Mouse (Mus musculus) adrenal gland, postnatal 14 days (tissue): ENCODE results near the gene 9130213A22Rik. TPM values are rescaled to one million over a fixed set of nuclear protein-coding genes. Genes with fewer than 3 reads are reported as not detected.

Source experiments
- DNase-seq: peaks from one replicate; pipeline ENCODE4 v3.0.0; 2021; ENCODE audit warnings: mixed read lengths
- total RNA-seq: library from RNA; stranded (reverse); gene quantifications from 2 replicates; pipeline ENCODE4 v1.2.3, GENCODE M21; 2021

Gene 9130213A22Rik
- total RNA-seq, 1 experiment from 2014 or later: 0.41 TPM

DNA sequence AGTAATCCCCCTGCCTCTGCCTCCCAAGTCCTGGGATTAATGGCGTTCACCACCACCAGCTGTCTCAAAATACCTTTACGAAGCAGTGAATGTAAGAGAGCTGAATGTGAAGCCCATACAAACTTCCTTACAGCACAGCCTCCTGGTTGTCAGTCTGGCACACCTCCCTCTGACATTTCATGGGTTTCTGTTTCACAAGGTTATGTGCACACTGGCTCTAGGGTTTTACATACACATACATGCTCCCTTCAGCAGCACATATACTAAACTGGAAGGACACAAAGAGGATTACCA is 47.7 kb downstream of the 9130213A22Rik start:
- DNase-seq: no peak

DNA sequence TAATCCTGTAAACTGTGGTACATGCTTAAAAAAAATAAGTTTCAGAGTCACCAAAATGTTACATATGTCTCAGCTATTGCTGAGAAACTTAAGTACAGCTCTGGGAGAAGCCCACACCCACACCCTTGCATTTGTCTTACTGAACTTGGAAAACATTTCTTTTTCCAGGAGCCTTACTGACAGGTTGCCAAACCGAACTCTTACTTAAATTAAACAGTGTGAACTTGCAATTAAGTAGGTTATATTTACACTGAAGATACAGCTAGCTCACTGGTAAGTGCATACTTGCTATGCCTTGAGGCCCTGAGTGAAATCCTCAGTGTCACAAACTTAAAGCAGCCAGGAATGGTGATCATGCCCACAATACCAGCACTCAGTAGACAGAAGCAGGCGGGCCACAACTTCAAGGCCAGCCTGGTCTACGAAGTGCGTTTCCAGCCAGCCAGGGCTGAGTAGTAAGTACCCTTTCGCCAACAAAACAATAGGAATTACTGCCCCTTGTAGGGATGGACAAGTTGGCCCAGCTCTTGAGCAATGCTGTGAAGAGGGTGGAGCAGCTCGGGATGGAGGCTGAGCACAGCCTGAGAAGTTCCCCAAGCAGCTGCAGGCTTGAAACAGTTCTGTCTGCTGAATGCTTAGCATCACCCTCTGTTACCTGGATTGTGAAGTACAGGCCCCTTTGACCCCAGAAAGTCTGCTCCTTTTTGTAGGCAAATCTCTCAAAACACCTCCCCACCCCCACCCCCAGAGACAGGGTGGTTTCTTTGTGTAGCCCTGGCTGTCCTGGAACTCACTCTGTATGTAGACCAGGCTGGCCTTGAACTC is 48.2 kb downstream of the 9130213A22Rik start:
- DNase-seq: peak; percentile 24

DNA sequence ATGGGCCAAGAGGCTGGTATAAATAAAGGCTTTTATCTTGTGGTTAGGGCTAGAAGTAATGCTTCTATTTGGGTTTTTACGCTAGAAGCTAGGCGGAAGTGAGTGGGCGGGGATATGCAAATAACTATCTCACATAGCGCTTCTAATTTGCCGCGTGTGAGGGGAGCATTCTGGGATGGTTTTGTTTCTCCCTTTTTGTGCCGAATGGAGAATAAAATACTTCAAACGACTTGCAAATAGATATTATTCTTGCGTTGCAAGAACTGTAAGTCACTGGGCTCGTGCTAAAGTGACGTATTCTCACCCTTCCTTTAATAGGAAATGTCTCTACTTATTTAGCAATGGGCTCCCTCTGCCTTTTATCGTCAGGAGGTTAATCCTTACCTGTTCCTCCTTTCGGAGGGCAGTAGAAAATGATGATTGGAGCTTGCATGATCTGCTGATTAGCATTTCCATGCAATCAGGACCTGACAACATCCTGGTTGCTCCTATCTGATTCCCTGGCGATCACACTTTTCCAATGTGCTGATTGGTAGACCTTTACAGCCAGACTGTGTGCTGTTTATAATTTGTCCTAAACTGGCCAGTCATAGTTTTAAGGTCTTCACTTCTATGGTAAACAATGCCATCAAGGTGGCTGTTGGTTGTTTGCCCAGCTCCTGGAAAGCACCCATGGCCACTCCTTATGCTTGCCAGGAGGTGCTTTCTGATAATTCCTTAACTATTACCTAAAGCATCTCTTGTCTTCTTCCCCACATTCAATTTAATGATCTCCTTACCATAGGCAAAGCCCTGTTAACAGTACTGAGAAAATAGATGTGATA is 49.1 kb downstream of the 9130213A22Rik start:
- peak; percentile 87 for DNase-seq

DNA sequence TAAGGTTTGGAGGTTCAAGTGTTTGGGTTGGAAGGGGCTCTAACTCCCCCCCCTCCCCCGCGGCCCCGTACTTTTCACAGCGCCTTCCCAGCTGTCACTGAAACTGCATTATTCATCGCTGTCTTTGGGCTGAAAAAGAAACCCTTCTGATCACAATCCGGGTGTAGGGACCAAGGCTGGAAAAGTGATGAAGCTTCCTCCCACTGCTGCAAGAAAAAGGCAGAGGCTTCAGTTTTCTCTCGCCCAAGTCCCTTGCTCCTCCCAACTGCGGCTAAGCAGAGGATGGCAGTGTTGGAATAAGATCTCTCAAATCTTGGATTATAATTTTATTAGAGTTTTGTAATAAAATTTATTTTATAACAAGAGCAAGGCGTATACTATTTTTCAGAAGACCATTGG is 49.7 kb downstream of the 9130213A22Rik start:
- DNase-seq: peak; percentile 6

DNA sequence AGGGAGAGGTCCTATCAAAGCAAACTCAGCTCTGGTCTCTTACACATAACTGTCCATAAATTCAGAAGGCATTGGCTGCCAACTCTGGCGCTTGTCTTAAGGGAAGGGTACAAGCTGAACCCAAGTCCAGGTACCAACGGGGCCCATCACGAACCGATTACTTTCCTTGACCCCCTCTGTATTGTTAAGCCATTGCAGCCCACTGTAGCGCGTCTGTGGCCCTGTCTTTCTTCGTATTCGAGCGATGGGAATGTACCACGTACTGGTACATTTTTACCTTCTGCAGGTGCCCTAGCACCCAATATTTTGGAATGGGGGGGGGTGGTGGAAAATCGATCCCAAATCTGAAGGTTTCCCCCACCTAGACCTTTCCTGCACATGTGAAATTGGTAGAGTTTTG is 50.2 kb downstream of the 9130213A22Rik start:
- peak; percentile 3 for DNase-seq

DNA sequence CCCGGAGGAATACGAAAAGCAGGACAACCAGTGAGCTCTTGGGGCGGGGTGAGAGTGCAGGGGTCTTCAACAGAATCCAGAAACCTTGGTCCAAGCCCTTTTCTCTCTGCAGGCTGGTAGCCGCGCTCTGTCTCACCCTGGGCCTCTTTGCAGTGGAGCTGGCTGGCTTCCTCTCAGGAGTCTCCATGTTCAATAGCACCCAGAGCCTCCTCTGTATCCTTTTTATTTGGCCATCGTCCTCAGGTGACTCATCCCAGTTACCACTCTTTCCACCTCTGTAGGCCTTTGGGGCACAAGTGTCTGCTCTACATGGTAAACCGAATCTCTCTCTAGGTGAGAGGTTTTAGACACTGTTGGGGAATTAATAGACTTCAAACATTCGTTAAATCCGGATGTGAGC is 51.1 kb downstream of the 9130213A22Rik start:
- DNase-seq: peak; percentile 37

DNA sequence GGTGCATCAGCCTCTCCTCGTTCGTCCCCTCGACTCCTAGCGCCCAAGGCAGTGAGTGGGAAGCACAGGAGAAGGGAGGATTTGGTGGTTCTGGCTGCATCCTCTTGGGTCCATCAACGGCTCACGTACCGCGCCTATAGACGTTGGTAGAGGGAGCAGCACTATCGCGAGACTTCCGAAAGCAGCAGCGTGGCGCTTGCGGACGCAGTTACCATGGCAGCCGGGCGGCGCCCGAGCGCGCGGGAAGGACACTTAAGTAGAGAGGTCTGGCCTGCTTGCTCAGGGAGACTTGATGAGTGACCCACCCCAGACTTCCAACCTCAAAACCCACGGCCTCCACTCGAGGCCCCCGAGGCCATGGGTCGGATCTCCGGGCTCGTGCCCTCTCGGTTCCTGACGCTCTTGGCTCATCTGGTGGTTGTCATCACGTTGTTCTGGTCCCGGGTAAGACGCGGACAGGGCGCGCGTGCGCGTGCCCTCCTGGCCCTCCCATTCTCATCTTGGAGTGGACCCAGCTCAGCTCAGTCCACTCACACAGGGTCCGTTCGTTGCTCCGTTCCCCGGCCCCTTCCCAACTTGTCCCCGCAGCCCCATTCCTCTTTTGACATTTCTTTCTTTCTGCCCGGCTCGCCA is 51.7 kb downstream of the 9130213A22Rik start, which contains the start of gene Tmem107:
Tmem107 (plus strand) TSS at position 217 of the 633 bp plus-strand sequence.
- DNase-seq: peak; percentile 94

DNA sequence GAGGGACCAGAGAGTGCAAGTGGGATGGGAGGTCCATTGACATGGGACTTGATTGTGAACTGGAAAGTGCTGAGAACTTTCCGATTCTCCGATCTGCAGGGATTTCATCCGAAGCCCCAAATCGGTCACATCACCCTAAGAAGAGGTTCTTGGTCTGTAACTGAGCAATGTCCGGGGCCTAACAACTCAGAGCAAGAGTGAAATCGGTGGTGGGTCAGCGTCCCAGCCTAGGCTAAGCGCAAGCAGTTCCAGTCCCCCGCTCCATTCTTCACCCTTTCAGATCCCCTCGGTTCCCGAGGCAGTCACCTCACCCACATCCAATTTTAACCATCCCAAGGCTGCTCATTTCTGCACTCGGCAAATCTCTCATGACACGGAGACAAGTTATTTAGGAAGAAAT is 52.3 kb downstream of the 9130213A22Rik start:
- no peak for DNase-seq

Other genes with a start within 250 kb of the 9130213A22Rik start
- gene Rnf222, start 234.0 kb downstream of the 9130213A22Rik start, total RNA-seq: 0.15 TPM in 1 of 2 replicates, not detected in the other
- gene Rpl26, start 221.0 kb downstream of the 9130213A22Rik start, total RNA-seq: 1,094 and 1,263 TPM in 2 replicates
- 0.30 and 0.45 TPM in 2 replicates for gene Odf4, start 195.5 kb downstream of the 9130213A22Rik start, total RNA-seq
- gene Arhgef15, start 165.1 kb downstream of the 9130213A22Rik start, total RNA-seq: 28.7 and 31.9 TPM in 2 replicates
- gene Slc25a35, start 154.5 kb downstream of the 9130213A22Rik start, total RNA-seq: 54.6 and 55.8 TPM in 2 replicates
- gene Rangrf, start 147.4 kb downstream of the 9130213A22Rik start, total RNA-seq: 16.3 and 24.8 TPM in 2 replicates
- 28.1 and 29.0 TPM in 2 replicates for gene Pfas, start 114.1 kb downstream of the 9130213A22Rik start, total RNA-seq
- 24.2 and 27.9 TPM in 2 replicates for gene Ctc1, start 106.7 kb downstream of the 9130213A22Rik start, total RNA-seq
- gene Aurkb, start 76.9 kb downstream of the 9130213A22Rik start, total RNA-seq: 17.1 and 18.8 TPM in 2 replicates
- gene Borcs6, start 62.9 kb downstream of the 9130213A22Rik start, total RNA-seq: 19.2 and 20.6 TPM in 2 replicates
- 12.0 and 12.3 TPM in 2 replicates for gene Tmem107, start 51.8 kb downstream of the 9130213A22Rik start, total RNA-seq
- gene Vamp2, start 34.1 kb downstream of the 9130213A22Rik start, total RNA-seq: 111 and 139 TPM in 2 replicates
- gene Per1, start 27.4 kb downstream of the 9130213A22Rik start, total RNA-seq: 116 and 118 TPM in 2 replicates
- 0.37 TPM in 1 of 2 replicates, not detected in the other for gene Hes7, start 2.2 kb downstream of the 9130213A22Rik start, total RNA-seq
- gene Aloxe3, start 3.3 kb upstream of the 9130213A22Rik start, total RNA-seq: 1.2 and 1.6 TPM in 2 replicates
- gene Alox12b, start 34.4 kb upstream of the 9130213A22Rik start, total RNA-seq: not detected in 2 replicates
- gene Alox8, start 75.3 kb upstream of the 9130213A22Rik start, total RNA-seq: 0.19 TPM in 1 of 2 replicates, not detected in the other
- gene Gucy2e, start 114.4 kb upstream of the 9130213A22Rik start, total RNA-seq: not detected in 2 replicates
- 9.0 and 10.7 TPM in 2 replicates for gene Cntrob, start 201.2 kb upstream of the 9130213A22Rik start, total RNA-seq
- gene Trappc1, start 201.4 kb upstream of the 9130213A22Rik start, total RNA-seq: 82.9 and 83.2 TPM in 2 replicates
- gene Kcnab3, start 203.7 kb upstream of the 9130213A22Rik start, total RNA-seq: 6.6 and 6.9 TPM in 2 replicates
- gene Rnf227, start 217.9 kb upstream of the 9130213A22Rik start, total RNA-seq: 4.1 and 5.4 TPM in 2 replicates
- 109 and 118 TPM in 2 replicates for gene Chd3, start 246.8 kb upstream of the 9130213A22Rik start, total RNA-seq